Comparison of ENCODE assay signal across 10 mouse cellular contexts in genomic region chr4:150557976-150558375, GRCm38 (mm10).
DNase-seq lines count a peak whose midpoint lies in the region; ATAC-seq and TF ChIP-seq lines count a peak whose summit lies in the region.
"Had no signal": no experiment of that assay in that cellular context is flagged by ENCODE, and none has a peak within 500 bp of the region (broad histone marks: within the 10 kb centered on the region; RNA-seq: fewer than 3 reads in every experiment).

No protein-coding gene starts in this region.

- H3K9me3 ChIP-seq in MEL (replicated peaks; ENCODE audit: insufficient read depth, low read length), result no peaks in the 10 kb centered on the region

- no peak for DNase-seq in layer of hippocampus, adult 2 months (ENCODE audit: low spot score in 2 of 2)
- no peak for DNase-seq in layer of hippocampus, adult 9-10 months (ENCODE audit: low spot score)
- peak; percentile 71 for DNase-seq in MEL (ENCODE audit: low read depth, low spot score)
- peak; percentile 91 for DNase-seq in induced T-regulatory cell, adult 2 months (ENCODE audit: low read depth)
- DNase-seq in ovary, postnatal 10 days (ENCODE audit: low spot score), result no peak
- no peak for DNase-seq in cerebellum, postnatal 36 days
- DNase-seq: kidney, postnatal 14 days; right cerebral cortex, postnatal 25 days had no signal

- no peak for ATAC-seq in erythroid progenitor cell, adult 5-6 weeks (replicated peaks; ENCODE audit: low FRiP score, poor library complexity, severe bottlenecking)

- peaks cover 0 to 28% of the 10 kb centered on the region in 2 experiments; a peak in 2 of 4 replicates for H3K36me3 ChIP-seq in MEL (ENCODE audit: control insufficient read depth in 1 of 2, insufficient read depth in 2 of 2, low read length in 2 of 2)
- no peaks in the 10 kb centered on the region for H3K36me3 ChIP-seq in small intestine, adult 2 months (ENCODE audit: control insufficient read depth, insufficient read depth, low read length)

- no peak overlapping the region for H3K4me3 ChIP-seq in layer of hippocampus, adult 2 months
- H3K4me3 ChIP-seq in MEL (ENCODE audit: control insufficient read depth in 1 of 2, insufficient read depth in 1 of 2, low read depth in 2 of 2, low read length in 2 of 2), result no peak overlapping the region
- H3K4me3 ChIP-seq in small intestine, adult 2 months (ENCODE audit: low read depth, low read length), result no peak overlapping the region

- TF ChIP-seq POLR2A in MEL (IDR thresholded peaks at IDR 0.05; ENCODE audit: control insufficient read depth in 1 of 2, insufficient read depth in 1 of 2, low read depth in 1 of 2, low read length in 2 of 2, poor library complexity in 1 of 2), result no peak
- TF ChIP-seq POLR2A in small intestine, adult 2 months (IDR thresholded peaks at IDR 0.05; ENCODE audit: low read depth, low read length), result no peak

- no peak overlapping the region; the same call in 1 of the 2 replicates for H3K9ac ChIP-seq in MEL (ENCODE audit: control insufficient read depth, low read depth, low read length, poor library complexity, severe bottlenecking)

- no peak for TF ChIP-seq EP300 in MEL (IDR thresholded peaks at IDR 0.05; ENCODE audit: low read depth in 1 of 2, low read length in 2 of 2)

- H3K4me1 ChIP-seq in MEL (ENCODE audit: control insufficient read depth in 1 of 2, insufficient read depth in 2 of 2, low read length in 2 of 2), result peaks cover 9 to 36% of the 10 kb centered on the region in 2 experiments
- peaks cover 14% of the 10 kb centered on the region; the same call in 1 of the 2 replicates for H3K4me1 ChIP-seq in small intestine, adult 2 months (ENCODE audit: control insufficient read depth, insufficient read depth, insufficient read length, low read length)

- no peak for TF ChIP-seq CTCF in layer of hippocampus, adult 2 months (conservative IDR thresholded peaks at IDR 0.05)
- no peak for TF ChIP-seq CTCF in MEL (IDR thresholded peaks at IDR 0.05 in 2 of 3, conservative IDR thresholded peaks at IDR 0.05 in 1 of 3; ENCODE audit: control insufficient read depth in 1 of 3, insufficient read depth in 1 of 3, low read depth in 2 of 3, low read length in 3 of 3, poor library complexity in 1 of 3, severe bottlenecking in 1 of 3)
- no peak for TF ChIP-seq CTCF in small intestine, adult 2 months (IDR thresholded peaks at IDR 0.05; ENCODE audit: extremely low read depth, insufficient read length, insufficient replicate concordance, low read depth, low read length)

- H3K27me3 ChIP-seq in MEL (ENCODE audit: control insufficient read depth in 1 of 2, insufficient read depth in 2 of 2, low read length in 2 of 2), result no peaks in the 10 kb centered on the region
- no peaks in the 10 kb centered on the region for H3K27me3 ChIP-seq in small intestine, adult 2 months (ENCODE audit: control insufficient read depth, insufficient read depth, low read length)

- H3K27ac ChIP-seq in layer of hippocampus, adult 2 months, result peak overlapping the region; percentile 97
- H3K27ac ChIP-seq in MEL (ENCODE audit: control insufficient read depth, low read depth, low read length), result peak overlapping the region; percentile 71
- H3K27ac ChIP-seq in small intestine, adult 2 months (ENCODE audit: insufficient read depth, low read depth, low read length), result 0 out of 2 replicates have a peak overlapping the region, but pooled peaks have one; percentile 21

- no peaks in the 10 kb centered on the region for H3K79me2 ChIP-seq in MEL (ENCODE audit: control insufficient read depth, insufficient read depth, low read length, poor library complexity)

- 23% methylated on average over 1 of the region's 1 CpGs for WGBS in small intestine, adult 2 months

- no peak for TF ChIP-seq RAD21 in MEL (IDR thresholded peaks at IDR 0.05; ENCODE audit: low read depth, low read length)

TF ChIP-seq in MEL, 35 proteins besides CTCF, POLR2A, EP300 and RAD21:
- TF ChIP-seq MXI1 (IDR thresholded peaks at IDR 0.05; ENCODE audit: low read depth, low read length) (no peak), CHD1 (IDR thresholded peaks at IDR 0.05; ENCODE audit: low read depth, low read length) (peak; percentile 39; the same call in 1 of the 2 replicates), ZC3H11A (IDR thresholded peaks at IDR 0.05; ENCODE audit: low read depth, low read length) (no peak), MEF2A (IDR thresholded peaks at IDR 0.05; ENCODE audit: extremely low read depth, insufficient replicate concordance, low read depth, low read length, poor library complexity, severe bottlenecking) (no peak), BHLHE40 (IDR thresholded peaks at IDR 0.05; ENCODE audit: borderline replicate concordance, low read depth, low read length) (0 out of 2 replicates have a peak, but pooled peaks have one; percentile 15), SMC3 (IDR thresholded peaks at IDR 0.05; ENCODE audit: low read depth, low read length) (0 out of 2 replicates have a peak, but pooled peaks have one; percentile 5), ZNF384 (IDR thresholded peaks at IDR 0.05; ENCODE audit: low read depth, low read length) (no peak), MYB (IDR thresholded peaks at IDR 0.05; ENCODE audit: low read depth, low read length) (no peak), SIN3A (IDR thresholded peaks at IDR 0.05; ENCODE audit: low read length) (0 out of 2 replicates have a peak, but pooled peaks have one; percentile 21), ETS1 (IDR thresholded peaks at IDR 0.05; ENCODE audit: low read depth, low read length) (peak; percentile 21; the same call in 1 of the 2 replicates), TCF12 (IDR thresholded peaks at IDR 0.05; ENCODE audit: low read depth, low read length) (0 out of 2 replicates have a peak, but pooled peaks have one; percentile 24), RCOR1 (IDR thresholded peaks at IDR 0.05; ENCODE audit: low read depth, low read length) (0 out of 2 replicates have a peak, but pooled peaks have one; percentile 15), GATA1 (IDR thresholded peaks at IDR 0.05; ENCODE audit: low read depth, low read length) (0 out of 2 replicates have a peak, but pooled peaks have one; percentile 38), ZMIZ1 (IDR thresholded peaks at IDR 0.05; ENCODE audit: low read depth, low read length) (no peak)

Comparison
In these comparisons a context has a peak if more than half of its experiments do, and no peak if none do; other contexts are left out.
1. DNase-seq: peak in MEL (single experiment) and induced T-regulatory cell, adult 2 months (single experiment); none in layer of hippocampus, adult 2 months (0 of 2), layer of hippocampus, adult 9-10 months (single experiment), ovary, postnatal 10 days (single experiment) and cerebellum, postnatal 36 days (0 of 2).
2. H3K27ac ChIP-seq: peak in every context shown above with its lines; median percentile 97 in layer of hippocampus, adult 2 months; 71 in MEL; 21 in small intestine, adult 2 months.